Mouse (Mus musculus): ENCODE data around the gene Pdk2. TPM values are rescaled to one million over a fixed set of nuclear protein-coding genes. Genes with fewer than 3 reads are reported as not detected.

Pdk2 gene
- 13.0 TPM for polyA plus RNA-seq (2017; shearing (Covaris generic))

GRCm38 (mm10) chr11:95041139-95041609 lies at the start of gene Pdk2:
Gene Pdk2 (minus strand): TSS chr11:95041354.

GRCm38 (mm10) chr11:95076536-95077111 lies 35.5 kb upstream of the Pdk2 start, which contains the start of gene Itga3:
Gene Itga3 (minus strand): TSS chr11:95076801.

GRCm38 (mm10) chr11:95009629-95010014 lies 31.5 kb downstream of the Pdk2 start, which contains the start of gene Samd14:
Gene Samd14 (plus strand): TSS chr11:95009879.

GRCm38 (mm10) chr11:94990749-94991577 lies 50.2 kb downstream of the Pdk2 start, which contains the start of gene Ppp1r9b:
Gene Ppp1r9b (plus strand): TSS chr11:94991035.

Other genes with a start within 250 kb of the Pdk2 start
- gene Col1a1, start 105.1 kb downstream of the Pdk2 start, polyA plus RNA-seq (2017; shearing (Covaris generic)), result 0.25 TPM
- not detected for gene Hils1, start 73.8 kb downstream of the Pdk2 start, polyA plus RNA-seq (2017; shearing (Covaris generic))
- not detected for gene Sgca, start 65.0 kb downstream of the Pdk2 start, polyA plus RNA-seq (2017; shearing (Covaris generic))
- gene Ppp1r9b, start 50.3 kb downstream of the Pdk2 start, polyA plus RNA-seq (2017; shearing (Covaris generic)), result 11.5 TPM
- gene Samd14, start 31.5 kb downstream of the Pdk2 start, polyA plus RNA-seq (2017; shearing (Covaris generic)), result 0.46 TPM
- 1.0 TPM for gene Itga3, start 35.4 kb upstream of the Pdk2 start, polyA plus RNA-seq (2017; shearing (Covaris generic))
- not detected for gene Dlx3, start 78.8 kb upstream of the Pdk2 start, polyA plus RNA-seq (2017; shearing (Covaris generic))
- gene Dlx4, start 104.9 kb upstream of the Pdk2 start, polyA plus RNA-seq (2017; shearing (Covaris generic)), result not detected
- gene Tac4, start 220.2 kb upstream of the Pdk2 start, polyA plus RNA-seq (2017; shearing (Covaris generic)), result not detected